Mouse (Mus musculus): ENCODE measurements at regions not wholly inside any gene's neighbourhood (a gene's known extent, or its start where the extent isn't known, plus 50 kb on each side); places are given as distances from the start of the nearest gene placed in this dataset.

DNA sequence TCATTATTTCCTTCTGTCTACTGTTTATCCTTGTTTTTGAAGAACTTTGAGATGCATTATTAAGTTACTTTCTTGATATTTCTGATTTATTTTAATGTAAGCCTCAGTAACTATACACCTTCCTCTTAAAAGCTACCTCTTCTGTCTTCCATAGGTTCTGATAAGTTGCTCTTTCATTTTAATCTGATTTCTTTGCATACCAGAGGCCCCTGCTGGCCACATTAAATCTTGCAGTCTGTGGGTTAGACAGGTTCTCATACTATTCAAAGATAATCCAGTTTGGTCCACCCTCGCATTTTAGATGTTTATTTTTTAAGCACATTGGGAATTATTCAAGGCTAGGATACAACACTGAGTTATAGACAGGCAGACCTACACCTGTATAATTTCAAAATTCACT lies 109.4 kb upstream of the Elavl2 start:
- Histone ChIP-seq H3K36me3 (ENCODE audit: insufficient read depth, low read length) (no peaks in the 10 kb centered on the region), H3K9me3 (ENCODE audit: low read length) (no peaks in the 10 kb centered on the region), H3K4me1 (replicated peaks; ENCODE audit: low read depth, low read length) (no peaks in the 10 kb centered on the region), H3K4me3 (replicated peaks; ENCODE audit: low read length) (no peak overlapping the region), H3K27me3 (ENCODE audit: insufficient read depth, low read length) (no peaks in the 10 kb centered on the region)
- no peak for TF ChIP-seq NANOG (IDR thresholded peaks at IDR 0.05; ENCODE audit: borderline replicate concordance, low read length)
- TF ChIP-seq POU5F1 (IDR thresholded peaks at IDR 0.05; ENCODE audit: borderline replicate concordance, low read length) = no peak
- peak; percentile 15; the same call in 1 of the 2 replicates for TF ChIP-seq CTCF (conservative IDR thresholded peaks at IDR 0.05; ENCODE audit: low read length)

DNA sequence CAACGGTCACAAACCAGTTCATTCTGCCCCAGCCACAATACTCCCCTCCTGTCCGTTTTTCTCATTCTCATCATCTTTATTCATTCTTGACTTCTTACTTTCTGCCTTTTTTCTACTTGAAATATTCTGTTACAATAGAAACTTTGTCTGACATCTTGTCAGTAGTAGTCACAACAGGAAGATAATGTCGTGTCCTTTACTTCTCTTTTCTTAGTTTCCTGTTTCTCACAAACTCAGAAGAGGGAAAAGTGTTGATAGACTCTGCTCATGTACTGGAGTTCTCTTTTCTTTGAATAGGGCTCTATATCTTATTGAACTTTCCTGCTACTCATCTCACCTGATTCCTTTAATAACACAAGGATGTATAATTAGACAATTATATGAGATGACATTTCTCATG lies 102.7 kb upstream of the Elavl2 start:
- TF ChIP-seq CTCF (conservative IDR thresholded peaks at IDR 0.05; ENCODE audit: low read length) (no peak), POU5F1 (IDR thresholded peaks at IDR 0.05; ENCODE audit: borderline replicate concordance, low read length) (no peak), NANOG (IDR thresholded peaks at IDR 0.05; ENCODE audit: borderline replicate concordance, low read length) (no peak)
- Histone ChIP-seq H3K4me1 (replicated peaks; ENCODE audit: low read depth, low read length) (no peaks in the 10 kb centered on the region), H3K4me3 (replicated peaks; ENCODE audit: low read length) (no peak overlapping the region), H3K9me3 (ENCODE audit: low read length) (no peaks in the 10 kb centered on the region), H3K36me3 (ENCODE audit: insufficient read depth, low read length) (no peaks in the 10 kb centered on the region), H3K27me3 (ENCODE audit: insufficient read depth, low read length) (no peaks in the 10 kb centered on the region)

DNA sequence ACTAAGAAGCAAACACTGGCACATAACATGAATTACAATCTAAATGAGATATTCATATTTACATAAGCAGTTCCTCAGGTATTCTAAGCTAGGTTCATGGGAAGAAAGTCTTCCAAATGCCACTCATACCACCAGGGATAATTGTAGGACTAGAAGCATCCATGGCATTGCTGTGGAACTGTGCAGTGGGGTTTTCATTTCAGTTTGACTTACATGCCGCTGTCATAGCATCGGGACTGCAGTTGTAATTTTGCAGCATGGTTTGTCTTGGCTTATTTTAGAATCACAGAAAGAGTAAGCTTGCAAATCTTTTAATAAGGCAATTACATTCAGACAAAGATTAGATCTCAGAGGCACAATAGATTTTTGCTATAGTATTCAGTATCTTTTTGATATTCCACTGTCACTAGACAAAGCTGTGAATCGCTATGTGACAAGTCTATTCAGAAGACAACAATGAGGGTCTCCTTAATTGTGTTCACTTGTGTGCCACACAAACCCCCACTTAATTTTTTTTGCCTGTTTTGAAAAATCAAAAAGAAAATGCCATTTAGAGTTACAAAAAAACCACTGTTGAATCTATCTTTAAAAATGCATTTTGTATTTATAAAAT lies 81.4 kb upstream of the Elavl2 start:
- Histone ChIP-seq H3K4me1 (replicated peaks; ENCODE audit: low read depth, low read length) (no peaks in the 10 kb centered on the region), H3K27me3 (ENCODE audit: insufficient read depth, low read length) (no peaks in the 10 kb centered on the region), H3K4me3 (replicated peaks; ENCODE audit: low read length) (no peak overlapping the region), H3K9me3 (ENCODE audit: low read length) (no peaks in the 10 kb centered on the region), H3K36me3 (ENCODE audit: insufficient read depth, low read length) (no peaks in the 10 kb centered on the region)
- TF ChIP-seq NANOG (IDR thresholded peaks at IDR 0.05; ENCODE audit: borderline replicate concordance, low read length) (no peak), POU5F1 (IDR thresholded peaks at IDR 0.05; ENCODE audit: borderline replicate concordance, low read length) (no peak), CTCF (conservative IDR thresholded peaks at IDR 0.05; ENCODE audit: low read length) (no peak)

All from E14TG2a.4 (cell line).